Mouse (Mus musculus) right cerebral cortex, adult 2 months (tissue): ENCODE results near the gene Rims4.

Experiments used
- DNase-seq, 2 experiments: peaks; one replicate each; pipeline ENCODE4 v3.0.0; 2021 to 2022; ENCODE audit warnings: low spot score in 2 of 2

Gene Rims4

GRCm38 (mm10) chr2:163911826-163912444, 6.5 kb downstream of the Rims4 start:
- peak; percentile 64 to 65 for DNase-seq

GRCm38 (mm10) chr2:163909604-163910003, 8.9 kb downstream of the Rims4 start:
- no peak for DNase-seq

DNA sequence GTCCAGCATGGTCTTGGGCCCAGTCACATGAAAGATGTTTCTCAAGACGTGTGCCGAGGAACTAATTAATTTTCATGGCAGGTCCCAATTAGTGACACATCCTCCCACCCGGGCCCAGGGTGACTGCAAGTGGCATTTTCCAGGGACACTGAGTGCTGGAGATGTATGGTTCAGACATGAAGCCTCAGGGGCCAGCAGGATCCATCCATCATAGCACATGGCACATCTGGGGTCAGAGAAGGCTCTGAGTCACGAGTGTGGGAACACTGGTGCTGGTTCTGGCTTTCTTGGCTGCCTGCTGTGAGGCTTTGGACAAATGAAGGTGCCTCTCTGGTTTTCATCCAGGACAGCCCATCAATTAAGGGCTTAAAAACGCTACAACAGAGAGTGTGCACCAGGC, 11.4 kb downstream of the Rims4 start:
- no peak for DNase-seq

DNA sequence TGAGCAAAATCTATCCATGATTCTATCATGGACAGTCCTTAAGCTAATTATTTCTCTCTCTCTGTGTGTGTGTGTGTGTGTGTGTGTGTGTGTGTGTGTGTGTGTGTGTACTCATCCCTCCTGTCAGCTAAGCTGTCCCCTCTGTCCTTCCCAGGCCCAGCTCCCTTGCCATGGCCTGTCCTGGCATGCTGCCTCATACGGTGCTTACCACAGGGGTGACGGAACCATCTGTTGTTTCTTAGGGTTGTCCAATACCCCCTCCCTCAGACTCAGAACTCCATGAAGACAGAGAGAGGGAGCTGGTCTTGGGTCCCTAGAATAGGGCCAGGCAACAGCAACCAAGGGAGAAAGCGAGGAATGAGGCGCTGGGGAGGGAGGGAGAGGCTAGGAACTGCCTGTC, 14.2 kb downstream of the Rims4 start:
- no peak for DNase-seq

DNA sequence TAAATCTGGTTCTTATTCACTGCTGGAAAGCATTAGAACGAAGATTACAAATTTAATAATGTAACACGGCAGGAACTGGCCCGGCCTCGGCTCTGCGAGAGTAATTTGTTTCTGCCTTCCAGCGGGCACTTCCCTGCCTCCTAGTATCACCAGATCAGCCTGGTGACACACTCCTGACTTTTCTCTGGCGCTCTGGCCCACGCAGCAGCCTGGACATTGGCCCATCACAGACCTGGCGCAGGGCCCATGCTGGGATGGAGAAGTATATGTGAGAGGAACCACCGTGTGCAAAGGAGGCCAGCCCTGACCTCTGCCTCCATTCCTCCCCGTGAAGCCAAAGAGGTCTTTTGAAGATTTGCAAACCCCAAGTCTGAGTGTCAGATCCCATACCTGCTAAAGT, 15.0 kb downstream of the Rims4 start:
- DNase-seq, result no peak

GRCm38 (mm10) chr2:163902448-163902847, 16.0 kb downstream of the Rims4 start:
- DNase-seq, result no peak

GRCm38 (mm10) chr2:163901043-163901442, 17.4 kb downstream of the Rims4 start:
- DNase-seq, result no peak

DNA sequence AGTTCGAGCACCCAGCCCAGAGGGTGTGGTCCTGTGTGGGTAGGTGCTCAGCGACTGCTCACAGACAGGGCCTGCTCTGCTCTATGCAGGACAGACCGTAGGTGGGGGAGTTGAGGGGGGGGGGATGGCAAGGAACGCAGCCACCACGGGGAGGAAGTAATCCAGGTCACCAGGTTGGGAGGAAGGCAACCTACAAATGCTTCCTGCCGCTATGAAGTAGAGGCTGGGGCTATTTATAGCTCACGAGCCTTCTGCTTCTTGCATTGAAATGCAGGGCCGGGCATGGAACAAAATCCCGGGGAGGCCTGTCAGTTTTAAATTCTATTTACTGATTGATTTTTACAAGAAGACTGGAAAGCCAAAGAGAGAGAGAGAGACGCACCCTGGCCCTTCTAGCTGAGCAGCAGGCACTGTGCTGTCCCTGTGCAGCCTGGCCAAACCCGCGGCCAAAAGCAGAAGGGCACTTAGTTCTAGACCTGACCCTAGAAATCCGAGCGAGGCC, 18.5 kb downstream of the Rims4 start:
- no peak for DNase-seq

GRCm38 (mm10) chr2:163897988-163898535, 20.4 kb downstream of the Rims4 start:
- DNase-seq, result no peak

- no peak for DNase-seq
These were observed 21.5 kb downstream of the Rims4 start for GRCm38 (mm10) chr2:163897026-163897425.

DNA sequence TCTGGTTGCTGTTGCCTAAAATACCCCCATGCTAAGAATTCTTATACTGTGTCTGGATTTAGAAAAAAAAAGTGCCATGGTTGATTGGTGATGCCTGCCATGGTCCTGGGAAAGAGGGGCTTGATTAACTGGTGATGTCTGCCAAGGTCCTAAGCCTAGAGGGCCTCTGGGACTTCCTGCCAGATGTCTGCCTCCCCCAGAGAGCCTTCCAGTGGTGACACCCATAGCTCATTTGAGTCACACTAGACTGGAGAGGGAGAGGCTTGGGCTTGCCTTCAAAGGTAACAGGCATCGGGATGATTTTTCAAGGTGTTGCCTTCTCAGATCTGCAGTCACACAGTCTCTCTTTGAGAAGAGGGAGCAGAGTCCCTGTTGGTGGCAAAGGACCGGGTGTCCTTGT, 23.3 kb downstream of the Rims4 start:
- no peak for DNase-seq

- DNase-seq, result no peak
These were observed 24.8 kb downstream of the Rims4 start for GRCm38 (mm10) chr2:163893446-163894370.

GRCm38 (mm10) chr2:163891271-163891670, 27.2 kb downstream of the Rims4 start:
- DNase-seq, result no peak

GRCm38 (mm10) chr2:163890586-163890985, 27.9 kb downstream of the Rims4 start:
- no peak for DNase-seq

GRCm38 (mm10) chr2:163889411-163889810, 29.1 kb downstream of the Rims4 start:
- DNase-seq, result no peak

DNA sequence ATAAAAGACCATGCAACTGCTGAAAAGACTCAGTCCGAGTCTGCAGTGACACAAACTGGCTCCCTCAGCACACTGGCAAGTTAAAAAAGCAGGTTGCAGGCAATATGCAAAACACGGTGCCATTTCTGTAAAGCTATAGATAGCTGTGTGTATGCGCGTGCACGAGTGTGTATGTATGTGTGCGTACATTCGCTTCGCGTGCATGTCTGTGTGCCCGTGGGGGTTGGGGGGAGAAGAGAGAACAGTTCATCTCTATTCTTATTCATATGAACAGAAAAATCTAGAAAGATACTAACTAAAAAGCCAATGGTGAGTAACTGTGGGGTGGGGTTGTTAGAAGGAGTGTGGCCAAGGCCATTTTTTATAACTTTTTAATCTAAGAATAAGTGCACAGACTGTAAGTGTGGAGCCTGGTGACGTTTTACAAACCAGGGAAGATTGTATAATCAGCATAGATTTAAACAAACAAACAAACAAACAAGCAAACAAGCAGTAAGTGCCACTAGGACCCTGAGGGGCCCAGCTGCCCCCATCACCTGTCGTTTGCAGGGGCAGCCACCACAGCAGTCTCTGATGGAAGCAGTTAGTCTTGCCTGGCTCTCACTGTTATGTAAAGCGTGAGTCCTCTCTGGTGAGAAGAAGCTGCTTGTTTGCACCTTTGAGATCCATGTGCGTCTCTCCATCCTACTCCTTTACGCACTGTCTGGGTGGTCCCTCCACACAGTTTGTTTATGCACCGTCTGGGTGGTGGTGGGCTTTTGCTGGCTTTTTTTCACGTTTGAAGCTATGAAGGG, 35.4 kb downstream of the Rims4 start:
- DNase-seq, result peak in 1 of 2 experiments; percentile 34

DNA sequence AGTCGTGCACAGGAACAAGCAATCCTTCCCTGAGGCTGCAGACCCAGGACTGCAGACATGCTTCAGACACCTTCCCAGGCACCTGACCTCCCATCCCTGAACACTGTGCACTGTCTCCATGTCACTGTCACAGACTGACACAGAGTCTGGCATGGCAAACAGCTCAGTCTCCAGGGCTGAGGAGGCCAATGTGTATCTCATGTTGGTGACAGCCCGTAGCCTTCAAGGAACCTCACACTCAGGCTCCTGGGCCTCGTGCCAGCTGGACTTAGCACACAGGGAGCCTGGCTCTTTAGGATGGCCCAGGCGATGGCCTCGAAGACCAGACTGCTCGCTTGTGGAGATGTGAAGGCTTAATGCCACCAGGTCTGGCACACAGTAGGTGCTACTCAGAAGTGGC, 37.6 kb downstream of the Rims4 start:
- DNase-seq, result no peak

- peak; percentile 53 to 60 for DNase-seq
These were observed 41.5 kb downstream of the Rims4 start for GRCm38 (mm10) chr2:163876830-163877498.

GRCm38 (mm10) chr2:163875484-163875883, 43.0 kb downstream of the Rims4 start:
- DNase-seq, result peak in 1 of 2 experiments; percentile 28

DNA sequence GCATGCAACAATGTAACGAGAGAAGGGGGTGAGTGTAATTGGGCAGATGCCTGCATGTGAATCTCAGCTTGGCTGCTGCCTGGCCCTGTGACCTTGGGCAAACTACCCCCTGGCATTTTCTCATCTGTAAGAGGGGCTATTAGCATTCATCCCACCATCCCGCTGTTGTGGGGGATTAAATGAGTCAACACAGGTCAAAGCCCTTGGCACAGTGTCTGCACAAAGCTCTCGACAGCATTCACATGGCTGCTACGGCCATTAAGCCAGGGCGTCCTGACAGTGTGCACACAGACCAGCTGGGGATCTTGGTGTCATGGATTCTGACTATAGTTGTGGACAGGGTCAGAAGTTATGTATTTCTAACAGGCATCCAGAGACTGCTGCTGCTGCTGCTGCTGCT, 43.6 kb downstream of the Rims4 start:
- DNase-seq, result no peak

DNA sequence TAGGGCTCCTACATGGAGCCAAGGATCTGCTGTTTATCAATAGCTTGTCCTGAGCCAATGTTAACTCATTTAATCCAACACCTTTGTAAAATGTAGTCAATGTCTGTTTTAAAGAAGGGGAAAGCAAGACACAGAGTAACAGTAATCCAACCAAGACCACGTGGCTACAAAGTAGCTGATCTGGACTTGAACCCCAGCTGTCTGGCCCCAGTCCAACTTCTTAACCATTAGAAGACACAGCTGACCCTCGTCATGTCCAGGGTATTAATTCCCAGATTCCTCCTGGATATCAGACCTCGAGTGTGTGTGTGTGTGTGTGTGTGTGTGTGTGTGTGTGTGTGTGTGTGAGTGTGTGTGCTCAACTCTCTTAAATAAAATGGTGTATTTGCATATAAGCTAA, 46.6 kb downstream of the Rims4 start:
- no peak for DNase-seq
